Mouse (Mus musculus) cerebral cortex, adult 2 months (tissue): ENCODE results near the gene Usp6nl.

Experiments used
- WGBS: fragments of 180-500 bp; shearing (Covaris S2); methylation state at CpG from one replicate; pipeline ENCODE4 v1.1.7; 2018; 5-methylcytosine and 5-hydroxymethylcytosine counted together

Gene Usp6nl

DNA sequence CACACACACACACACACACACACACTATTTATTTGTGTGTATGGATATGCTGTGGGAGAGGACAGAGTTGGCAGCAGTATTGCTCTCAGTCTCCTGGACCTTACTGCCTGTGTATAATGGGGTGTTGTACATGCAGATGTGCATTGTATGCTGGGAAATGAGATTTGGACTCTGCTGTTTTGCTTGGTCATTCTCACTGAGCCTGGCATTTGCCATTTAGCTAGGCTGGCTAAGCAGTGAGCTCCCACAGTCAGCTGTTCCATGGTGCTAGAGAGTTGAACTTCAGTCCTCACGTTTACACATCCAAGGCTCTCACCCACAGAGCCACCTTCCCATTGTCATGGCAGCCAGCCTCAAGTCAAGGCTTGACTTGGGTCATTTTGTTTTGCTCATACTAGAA lies 90.2 kb downstream of the Usp6nl start:
- WGBS = 79% methylated on average over 1 of the region's 1 CpGs

GRCm38 (mm10) chr2:6413723-6414122 lies 91.3 kb downstream of the Usp6nl start:
- 91% methylated on average over 2 of the region's 2 CpGs for WGBS

GRCm38 (mm10) chr2:6414400-6414799 lies 91.9 kb downstream of the Usp6nl start:
- 85% methylated on average over 5 of the region's 5 CpGs for WGBS

- WGBS = 85% methylated on average over 11 of the region's 11 CpGs
These were observed 94.7 kb downstream of the Usp6nl start for GRCm38 (mm10) chr2:6417158-6417557.

DNA sequence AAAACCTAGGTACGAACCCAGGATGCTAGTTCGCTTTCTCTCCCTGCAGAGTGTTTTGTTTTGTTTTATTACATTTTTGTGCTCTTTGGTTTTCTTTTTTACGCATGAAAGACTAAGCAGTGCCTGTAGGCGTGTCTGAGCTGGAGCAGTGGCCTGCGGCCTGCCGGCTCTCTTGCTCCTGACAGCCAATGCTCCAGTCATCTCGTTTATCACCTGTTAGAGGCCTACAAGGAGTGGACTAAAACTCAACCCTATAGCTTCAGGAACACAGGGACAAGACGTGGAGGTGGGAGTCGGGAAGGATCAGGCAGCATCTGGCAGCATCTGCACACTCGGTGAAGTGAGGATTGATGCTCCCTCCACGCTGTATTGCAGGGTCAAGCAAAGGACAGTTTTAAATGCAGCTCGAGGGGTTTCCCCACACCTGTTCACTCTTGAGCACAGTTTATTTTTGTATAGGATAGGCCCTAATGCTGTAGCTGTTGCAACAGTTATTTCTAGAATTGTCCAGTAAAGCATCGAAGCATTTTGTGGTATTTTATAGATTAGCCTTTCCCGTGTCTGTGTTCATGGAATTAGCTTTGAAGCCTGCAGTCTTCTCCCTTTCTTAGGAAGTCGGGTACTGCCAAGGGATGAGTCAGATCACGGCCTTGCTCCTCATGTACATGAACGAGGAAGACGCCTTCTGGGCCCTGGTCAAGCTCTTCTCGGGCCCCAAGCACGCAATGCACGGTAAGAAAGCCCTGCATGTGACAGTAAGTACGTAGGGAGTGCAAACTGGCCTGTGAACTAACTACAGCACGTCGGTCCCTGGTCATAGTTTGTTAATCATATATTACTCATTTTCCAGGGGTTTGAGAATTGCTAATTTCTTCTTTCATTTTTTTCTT lies 101.4 kb downstream of the Usp6nl start:
- 92% methylated on average over 24 of the region's 24 CpGs for WGBS

- 90% methylated on average over 5 of the region's 5 CpGs for WGBS
These were observed 102.4 kb downstream of the Usp6nl start for GRCm38 (mm10) chr2:6424851-6425250.

DNA sequence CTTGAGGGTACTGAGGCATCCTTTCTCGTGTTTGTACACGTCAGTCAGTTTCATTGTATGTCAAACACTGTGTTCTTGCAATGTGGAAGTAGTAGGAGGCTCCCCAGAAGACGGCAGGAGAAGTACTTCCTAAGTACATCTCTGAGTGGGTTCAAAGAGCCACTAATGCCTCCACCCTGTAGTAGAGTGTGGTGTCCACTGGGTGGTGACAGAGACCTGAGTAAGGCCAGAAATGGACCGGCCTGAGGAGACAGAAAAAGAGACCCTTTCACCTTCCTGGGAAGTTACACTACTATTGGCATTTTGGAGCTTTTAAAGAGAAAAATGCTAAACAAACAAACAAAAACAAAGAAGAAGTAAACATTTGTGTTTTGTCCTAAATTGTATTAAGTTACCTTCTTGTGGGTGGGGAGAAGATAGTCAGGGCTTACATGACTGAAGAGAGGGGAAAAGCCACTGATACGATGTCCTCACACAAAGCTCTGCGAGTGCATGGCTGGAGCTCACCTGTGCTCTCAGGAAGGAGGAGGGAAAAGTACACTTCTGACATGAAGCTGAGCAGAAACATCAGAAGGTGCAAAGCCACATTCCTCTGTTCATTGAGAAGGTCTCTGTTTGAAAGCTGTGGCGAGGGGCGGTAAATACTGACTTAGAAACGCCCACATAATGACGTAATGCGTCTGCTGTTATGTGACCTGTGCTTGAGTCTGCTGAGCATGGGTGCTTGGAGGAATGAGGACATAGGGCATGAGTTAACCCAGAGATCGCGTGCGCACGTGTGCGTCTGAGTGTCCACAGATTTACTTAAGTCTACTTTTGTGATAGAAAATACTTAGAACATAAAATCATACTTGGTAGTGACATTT lies 113.9 kb downstream of the Usp6nl start:
- 77% methylated on average over 16 of the region's 16 CpGs for WGBS

DNA sequence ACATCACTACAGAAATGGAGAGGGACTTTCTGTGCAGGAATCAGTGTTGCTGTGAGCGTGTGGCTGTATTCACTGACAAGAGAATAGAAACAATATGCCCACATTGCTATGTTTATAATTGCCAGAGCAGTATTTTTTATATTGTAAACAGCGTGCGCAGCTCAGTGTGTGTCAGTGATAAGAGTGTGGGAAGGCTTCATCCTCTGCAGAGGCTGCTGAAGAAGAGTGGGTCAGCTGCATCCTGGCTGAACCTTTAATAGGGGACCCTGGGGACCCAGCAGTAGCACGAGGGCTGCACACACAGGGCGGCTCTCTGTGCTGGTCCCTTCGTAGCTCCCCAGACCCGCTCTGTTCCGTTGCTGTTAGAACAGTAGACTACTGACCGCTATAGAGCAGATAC lies 119.2 kb downstream of the Usp6nl start:
- WGBS = 76% methylated on average over 9 of the region's 9 CpGs

DNA sequence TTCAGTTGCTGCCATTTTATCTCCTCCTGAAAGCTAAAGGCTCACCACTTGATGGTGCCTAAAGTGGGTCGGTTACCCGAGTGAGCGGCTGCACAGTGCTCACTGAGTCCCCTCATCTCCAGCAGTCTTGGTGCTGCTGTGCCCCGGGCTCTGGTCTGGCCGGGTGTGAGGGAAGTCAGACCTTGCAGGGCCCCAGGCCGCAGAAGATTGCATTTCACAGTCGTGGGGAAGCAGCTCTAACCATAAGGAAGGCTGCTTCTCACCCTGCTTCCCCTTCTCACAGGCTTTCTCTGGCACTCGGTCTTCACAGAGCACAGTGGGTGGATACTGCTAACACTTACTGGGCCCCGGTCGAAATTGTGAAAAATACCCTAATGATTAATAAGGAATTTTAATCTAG lies 119.8 kb downstream of the Usp6nl start:
- WGBS = 80% methylated on average over 10 of the region's 10 CpGs

GRCm38 (mm10) chr2:6444015-6444414 lies 121.5 kb downstream of the Usp6nl start:
- WGBS = 97% methylated on average over 4 of the region's 4 CpGs

DNA sequence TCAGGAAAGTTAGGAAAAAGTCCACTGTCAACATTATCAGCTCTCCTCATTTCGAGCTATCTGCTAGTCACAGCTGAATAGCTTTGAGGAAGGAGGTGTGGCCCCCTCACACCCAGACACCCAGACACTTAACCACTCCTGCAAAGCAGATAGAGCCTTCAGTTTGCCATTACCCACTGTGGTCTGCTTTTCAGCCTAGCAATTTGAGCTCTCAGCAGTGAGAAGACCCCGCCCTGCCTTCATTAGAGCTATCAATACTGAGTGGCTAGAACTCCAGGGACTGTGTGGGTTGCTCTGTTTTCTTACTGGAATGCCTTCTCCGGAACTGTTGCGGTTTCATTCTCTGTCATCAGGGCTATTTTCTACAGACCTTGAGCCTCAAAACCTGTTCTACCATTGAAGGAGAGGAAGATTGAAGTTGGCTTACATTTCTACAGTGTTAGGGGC lies 122.3 kb downstream of the Usp6nl start:
- 86% methylated on average over 4 of the region's 4 CpGs for WGBS

DNA sequence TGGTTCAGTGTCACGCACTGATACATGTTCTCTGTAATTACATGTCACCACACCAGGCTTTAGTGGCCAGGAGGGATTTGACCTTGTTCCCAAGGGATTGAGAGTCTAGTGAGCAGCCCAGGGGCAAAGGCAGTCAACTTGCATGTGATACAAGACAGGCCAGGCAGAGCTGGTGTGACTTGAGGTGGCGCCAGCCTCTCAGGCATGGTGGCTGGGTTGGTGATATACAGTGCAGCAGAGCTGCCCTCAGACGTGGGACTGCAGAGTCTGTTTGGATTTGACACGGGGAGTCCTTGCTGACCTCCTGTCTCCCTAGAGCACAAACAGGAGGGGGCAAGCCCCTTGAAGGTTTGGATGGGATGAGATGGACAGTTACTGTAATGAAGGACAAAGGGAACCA lies 123.4 kb downstream of the Usp6nl start:
- 86% methylated on average over 4 of the region's 4 CpGs for WGBS

GRCm38 (mm10) chr2:6448880-6449279 lies 126.4 kb downstream of the Usp6nl start:
- WGBS = 91% methylated on average over 2 of the region's 2 CpGs

DNA sequence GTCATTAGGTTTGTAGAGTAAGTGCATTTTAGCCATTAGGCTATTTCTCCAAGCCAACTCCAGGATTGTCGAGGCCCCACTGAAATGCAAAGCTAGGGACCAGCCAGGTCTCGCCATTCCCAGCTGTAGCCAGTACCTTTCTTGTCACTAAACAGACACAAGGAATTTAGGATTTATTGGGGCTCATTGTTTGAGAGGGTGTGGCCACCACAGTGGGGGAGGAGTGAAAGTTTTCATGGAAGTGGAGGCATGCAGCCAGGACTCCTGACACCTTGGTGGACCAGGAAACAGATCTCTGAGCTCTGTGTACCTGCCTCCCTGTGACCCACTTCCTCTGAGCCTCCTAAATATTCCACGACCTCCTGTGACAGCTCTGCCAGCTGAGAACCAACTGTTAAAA lies 127.2 kb downstream of the Usp6nl start:
- WGBS = 66% methylated on average over 3 of the region's 3 CpGs

GRCm38 (mm10) chr2:6450544-6450943 lies 128.1 kb downstream of the Usp6nl start:
- WGBS = 38% methylated on average over 3 of the region's 3 CpGs

- WGBS = 33% methylated on average over 7 of the region's 7 CpGs
These were observed 132.6 kb downstream of the Usp6nl start for GRCm38 (mm10) chr2:6454941-6455516.

GRCm38 (mm10) chr2:6459282-6460047 lies 137.0 kb downstream of the Usp6nl start:
- 79% methylated on average over 13 of the region's 13 CpGs for WGBS

DNA sequence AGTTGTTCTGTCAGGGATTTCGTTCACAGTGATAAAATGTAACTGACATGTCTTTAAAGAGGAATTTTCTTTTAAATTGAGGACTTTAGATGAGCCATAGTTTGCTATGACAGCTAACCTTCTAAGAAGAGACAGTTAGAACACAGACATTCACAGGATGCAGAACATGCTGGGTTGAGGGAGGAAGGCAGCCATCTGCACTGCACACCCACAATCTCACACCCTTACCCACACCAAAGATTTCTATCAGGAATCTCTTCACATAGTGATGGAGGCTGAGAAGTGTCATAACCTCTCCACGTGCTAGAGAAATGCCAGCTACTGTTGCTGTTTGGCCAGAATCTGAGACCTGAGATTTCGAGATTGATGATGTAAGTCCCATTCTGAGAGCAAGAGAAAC lies 139.8 kb downstream of the Usp6nl start:
- 73% methylated on average over 3 of the region's 3 CpGs for WGBS

DNA sequence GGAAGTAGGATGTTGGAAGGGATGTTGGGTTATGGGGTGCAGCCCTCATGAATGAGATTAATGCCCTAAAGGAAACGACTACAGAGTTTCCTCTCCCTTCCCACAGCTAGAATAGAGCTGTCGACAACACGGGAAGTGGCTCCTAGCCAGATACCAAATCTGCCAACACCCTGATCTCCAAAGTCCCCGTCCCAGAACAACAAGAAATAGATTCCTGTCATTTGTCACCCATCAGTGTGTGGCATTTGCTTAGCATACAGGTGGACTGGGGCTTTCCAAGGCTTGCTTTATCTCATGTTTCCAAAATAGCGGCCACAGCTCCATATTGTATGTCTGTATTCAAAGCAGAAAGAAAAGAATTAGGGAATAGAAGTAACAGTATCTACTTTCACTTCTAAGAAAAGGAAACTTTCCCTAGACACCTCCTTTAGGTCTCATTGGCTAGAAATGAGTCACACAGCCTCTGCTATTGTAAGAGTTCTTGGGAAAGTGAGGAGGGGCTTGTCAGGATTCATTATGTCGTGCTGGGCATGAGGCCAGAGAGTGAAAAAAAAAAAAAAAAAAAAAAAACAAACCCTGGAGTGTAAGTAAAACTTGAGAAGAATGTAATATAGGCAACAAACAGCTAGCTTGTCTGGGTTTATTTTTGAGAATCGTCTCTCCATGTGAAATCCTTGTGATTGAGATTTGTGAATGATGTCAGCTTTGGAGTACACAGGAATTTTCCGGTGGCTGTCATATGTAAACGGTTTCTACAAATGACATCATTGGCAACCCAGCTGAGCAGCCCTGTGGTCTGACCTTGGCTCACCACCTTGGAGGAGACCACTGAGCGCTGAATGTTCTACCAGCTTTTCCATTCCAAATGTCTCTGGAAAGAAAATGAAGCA lies 141.6 kb downstream of the Usp6nl start:
- WGBS = 19% methylated on average over 10 of the region's 10 CpGs

DNA sequence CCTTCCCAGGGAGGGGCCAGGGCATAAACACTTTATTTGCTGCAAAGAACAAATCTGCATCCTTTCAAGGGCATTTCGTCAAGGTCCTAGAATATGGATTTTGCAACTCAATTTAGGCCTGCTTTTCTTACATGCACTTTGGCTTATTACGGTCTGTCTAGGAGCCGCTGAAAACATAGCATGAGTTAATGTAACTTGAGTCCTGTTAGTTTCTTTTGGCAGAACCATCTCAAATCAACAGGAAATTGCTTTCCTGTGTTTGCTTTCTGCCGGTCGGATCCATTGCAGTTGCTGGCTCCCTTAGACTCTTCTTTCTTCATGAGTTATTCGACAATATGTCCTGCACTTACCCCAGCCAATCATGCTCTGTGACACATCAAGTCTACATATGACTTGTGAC lies 143.9 kb downstream of the Usp6nl start:
- WGBS = 72% methylated on average over 6 of the region's 6 CpGs

DNA sequence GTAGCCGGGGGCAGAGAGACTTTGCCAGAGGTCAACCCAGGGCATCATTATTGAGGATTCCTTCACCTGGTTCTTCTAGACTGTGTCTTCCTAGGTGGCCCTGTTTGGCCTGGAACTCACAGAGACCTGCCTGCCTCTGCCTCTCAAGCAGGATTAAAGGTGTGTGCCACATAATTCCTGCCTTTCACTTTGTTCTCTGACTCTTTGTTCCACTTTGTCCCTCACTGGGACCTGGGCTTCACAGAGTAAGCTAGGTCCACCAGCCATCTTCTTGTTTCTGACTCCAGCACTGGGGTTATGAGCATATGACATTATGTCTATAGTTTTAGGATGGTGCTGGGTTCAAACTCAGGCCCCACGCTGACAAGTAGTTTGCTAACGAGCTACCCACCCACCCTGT lies 144.9 kb downstream of the Usp6nl start:
- 95% methylated on average over 3 of the region's 3 CpGs for WGBS
